Mouse (Mus musculus): ENCODE measurements at regions not wholly inside any gene's neighbourhood (a gene's known extent, or its start where the extent isn't known, plus 50 kb on each side); places are given as distances from the start of the nearest gene placed in this dataset.

GRCm38 (mm10) chr6:33173606-33174005 lies 75.3 kb upstream of the Exoc4 start:
- TF ChIP-seq CTCF (IDR thresholded peaks at IDR 0.05; ENCODE audit: borderline replicate concordance, insufficient read depth, low read depth, low read length) (no peak), POLR2A (IDR thresholded peaks at IDR 0.05; ENCODE audit: borderline replicate concordance, insufficient read depth, low read length) (no peak)
